Mouse (Mus musculus) CD4-positive helper T cell, adult 2 months (primary cell): ENCODE results near the gene Large1.
"Not testable (repeated sequence)": the region's sequence is repeated elsewhere in the genome, so short reads cannot be mapped to it uniquely, and the experiment has no call there.

Experiments used
- DNase-seq: peaks from one replicate; pipeline ENCODE4 v3.0.0-alpha.2; 2012; ENCODE audit warnings: low read depth, missing footprints, low spot score

Large1 gene

DNA sequence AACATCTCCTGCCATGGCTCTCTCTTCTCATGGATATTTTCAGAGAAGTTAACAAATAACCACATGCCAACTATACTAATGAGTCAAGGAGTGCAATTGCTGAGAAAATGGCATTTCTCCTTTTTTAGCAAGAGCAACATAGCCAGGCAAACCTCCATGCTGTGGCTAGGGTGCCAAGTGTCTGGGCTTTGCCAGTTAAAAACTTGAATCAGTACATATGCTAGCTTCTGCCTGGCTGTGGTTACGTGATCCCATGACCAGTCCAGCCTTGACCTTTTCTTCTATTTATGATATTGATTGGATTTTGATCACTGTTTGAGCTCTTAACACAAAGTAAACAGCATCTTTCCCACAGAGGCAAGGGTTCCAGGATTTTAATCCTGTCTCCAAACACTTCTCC, 335.7 kb downstream of the Large1 start:
- DNase-seq, result no peak

DNA sequence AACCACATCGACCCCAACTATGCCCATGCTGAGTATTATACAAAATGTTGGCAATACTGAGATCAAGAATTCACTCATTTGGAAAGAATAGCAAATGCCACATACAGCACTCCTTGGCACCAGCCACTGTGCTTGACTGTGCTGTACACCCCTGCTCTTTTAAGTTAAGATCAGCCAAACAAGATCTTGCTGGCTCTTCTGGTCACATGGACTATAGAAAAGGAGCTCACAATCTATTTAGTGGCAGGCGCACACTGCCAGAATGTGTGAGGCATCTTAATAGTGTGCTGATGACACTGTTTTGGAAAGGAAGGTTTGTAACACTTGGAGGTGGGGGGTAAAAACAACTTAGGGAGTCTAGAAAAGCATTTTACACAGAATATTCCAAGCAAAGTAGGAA, 337.0 kb downstream of the Large1 start:
- DNase-seq, result no peak

GRCm38 (mm10) chr8:73007489-73007888, 345.9 kb downstream of the Large1 start:
- DNase-seq, result no peak

GRCm38 (mm10) chr8:73003858-73004257, 349.5 kb downstream of the Large1 start:
- DNase-seq, result no peak

- DNase-seq, result no peak
These were observed 359.5 kb downstream of the Large1 start for GRCm38 (mm10) chr8:72993831-72994230.

GRCm38 (mm10) chr8:72990425-72990824, 362.9 kb downstream of the Large1 start:
- DNase-seq, result no peak

DNA sequence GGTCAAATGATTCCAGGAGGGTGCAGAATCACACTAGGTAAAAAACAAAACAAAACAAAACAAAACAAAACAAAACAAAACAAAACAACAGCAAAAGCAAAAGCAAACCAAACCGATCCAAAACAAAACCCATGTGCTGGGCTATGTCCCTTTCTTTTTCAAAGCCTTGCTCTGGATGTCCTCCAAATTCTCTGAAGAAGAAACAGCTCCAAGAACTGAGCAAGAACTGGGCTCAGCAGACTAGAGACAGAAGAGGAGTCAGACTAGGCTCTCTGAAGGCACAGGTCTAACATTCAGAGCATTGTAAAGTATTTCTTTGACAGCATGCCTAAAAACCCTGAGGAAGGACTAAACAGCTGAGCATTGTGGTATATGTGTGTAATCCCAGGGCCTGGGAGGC, 370.5 kb downstream of the Large1 start:
- DNase-seq, result no peak

GRCm38 (mm10) chr8:72955074-72955473, 398.3 kb downstream of the Large1 start:
- DNase-seq, result no peak

GRCm38 (mm10) chr8:72941393-72941792, 411.9 kb downstream of the Large1 start:
- DNase-seq, result not testable (repeated sequence)

DNA sequence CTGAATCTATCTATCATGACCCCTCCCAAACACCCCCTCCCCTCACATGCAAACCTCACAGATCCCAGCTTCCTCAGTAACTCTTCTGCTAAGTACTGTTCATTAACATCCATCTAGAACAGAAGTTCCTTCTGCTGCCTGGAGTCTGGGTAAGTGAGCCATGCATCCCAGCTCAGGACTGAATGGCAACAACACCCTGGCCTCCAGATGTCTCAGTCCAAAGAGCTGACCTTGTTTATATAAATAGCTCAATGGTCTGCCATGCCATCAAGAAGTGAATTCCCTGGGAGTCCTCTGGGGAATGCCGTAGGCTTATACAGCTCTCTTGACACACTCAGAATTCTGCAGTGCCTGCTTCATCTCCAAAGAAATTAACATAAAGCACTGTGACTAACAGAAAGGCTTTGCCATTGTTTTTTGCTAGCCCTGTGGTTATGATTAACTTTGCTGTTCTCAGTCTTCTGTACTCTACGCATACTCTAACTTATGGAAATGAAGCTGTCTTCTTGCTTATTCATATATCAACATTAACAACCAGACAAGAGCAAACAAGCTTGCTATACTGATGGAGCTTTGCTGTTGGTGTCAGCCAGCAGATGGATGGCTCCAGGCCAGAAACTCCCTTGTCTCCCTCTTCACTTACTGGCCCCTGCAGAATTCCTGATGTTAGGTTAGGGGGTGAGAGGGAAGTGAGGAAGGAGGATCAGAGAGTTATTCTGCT, 434.0 kb downstream of the Large1 start:
- no peak for DNase-seq

GRCm38 (mm10) chr8:72905491-72905890, 447.8 kb downstream of the Large1 start:
- DNase-seq, result no peak

DNA sequence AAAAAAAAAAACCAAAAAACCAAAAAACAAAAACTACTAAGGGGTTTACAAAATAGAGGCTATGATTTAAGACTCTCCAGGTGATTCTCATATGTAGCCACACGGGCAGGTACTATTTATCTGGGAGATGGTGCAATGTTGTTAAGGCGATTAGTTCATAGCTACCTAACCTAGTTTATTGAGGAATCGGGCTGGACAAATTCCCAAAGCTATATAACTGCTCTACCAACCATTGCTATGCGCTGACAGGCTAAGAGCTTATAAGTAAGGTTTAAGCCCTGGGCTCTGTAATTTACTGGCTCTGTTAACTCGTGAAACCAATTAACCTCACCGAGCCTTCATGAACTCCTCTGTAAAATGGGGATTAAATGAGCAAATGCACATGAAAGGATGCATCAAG, 451.7 kb downstream of the Large1 start:
- DNase-seq, result no peak

DNA sequence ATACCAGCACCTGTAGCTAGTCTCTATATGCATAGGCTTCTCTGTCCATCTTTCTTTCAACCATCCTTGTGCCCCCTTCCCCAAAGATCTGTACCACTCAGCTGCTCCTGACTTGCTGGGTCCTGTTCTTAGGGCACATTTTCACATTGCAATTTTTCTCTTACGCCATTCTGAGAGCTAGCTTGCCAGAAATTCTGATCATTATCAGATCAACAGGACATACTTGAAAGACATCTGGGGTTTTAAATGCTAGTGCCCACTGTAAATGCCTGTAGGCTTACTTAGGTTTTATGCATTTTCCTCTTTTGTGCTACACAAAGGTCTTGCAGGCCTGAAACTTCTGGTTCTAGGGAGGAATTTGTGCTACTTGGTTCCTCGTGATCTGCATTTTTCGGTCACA, 454.0 kb downstream of the Large1 start:
- no peak for DNase-seq

- no peak for DNase-seq
These were observed 470.3 kb downstream of the Large1 start for GRCm38 (mm10) chr8:72883033-72883432.

GRCm38 (mm10) chr8:72873411-72873810, 479.9 kb downstream of the Large1 start:
- no peak for DNase-seq

- no peak for DNase-seq
These were observed 506.5 kb downstream of the Large1 start for GRCm38 (mm10) chr8:72846881-72847280.

GRCm38 (mm10) chr8:72835863-72836262, 517.5 kb downstream of the Large1 start:
- DNase-seq, result no peak

DNA sequence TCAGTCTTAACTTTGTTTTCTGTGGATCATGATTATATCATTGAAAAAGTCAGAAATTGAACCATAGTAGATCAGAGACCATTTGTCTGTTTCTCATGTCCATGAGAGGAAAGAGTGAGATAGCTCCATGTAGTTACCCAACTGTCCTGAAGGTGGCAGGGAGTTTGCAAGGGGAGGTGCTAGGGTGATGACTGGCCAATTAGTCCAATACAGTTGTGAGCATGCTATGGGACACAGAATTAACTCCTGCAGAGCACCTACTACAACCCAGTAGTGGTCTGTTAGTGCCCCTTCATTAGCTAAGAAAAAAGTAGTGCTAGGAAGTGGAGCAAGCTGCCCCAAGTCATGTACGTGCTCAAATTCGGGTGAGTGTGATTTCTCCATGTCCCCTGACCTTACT, 520.2 kb downstream of the Large1 start:
- DNase-seq, result no peak

DNA sequence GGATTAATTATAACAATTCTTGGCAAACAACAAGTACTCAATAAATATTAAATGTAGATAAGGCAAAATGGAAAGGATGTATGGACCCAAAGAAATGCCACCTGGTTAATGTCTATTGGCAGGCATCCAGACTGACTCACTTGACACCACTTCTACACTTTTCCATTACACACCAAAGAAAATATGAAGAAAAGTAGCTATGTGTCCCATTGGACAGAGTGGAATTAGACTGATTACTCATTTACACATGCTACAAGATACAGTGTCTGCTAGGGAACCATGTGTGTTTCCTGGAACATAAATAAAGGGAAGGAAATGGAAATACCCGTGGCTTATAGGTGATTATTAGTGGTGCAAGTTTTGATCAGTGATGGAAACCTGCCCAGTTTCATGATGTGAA, 521.0 kb downstream of the Large1 start:
- DNase-seq, result no peak

- DNase-seq, result no peak
These were observed 535.5 kb downstream of the Large1 start for GRCm38 (mm10) chr8:72817655-72818349.

DNA sequence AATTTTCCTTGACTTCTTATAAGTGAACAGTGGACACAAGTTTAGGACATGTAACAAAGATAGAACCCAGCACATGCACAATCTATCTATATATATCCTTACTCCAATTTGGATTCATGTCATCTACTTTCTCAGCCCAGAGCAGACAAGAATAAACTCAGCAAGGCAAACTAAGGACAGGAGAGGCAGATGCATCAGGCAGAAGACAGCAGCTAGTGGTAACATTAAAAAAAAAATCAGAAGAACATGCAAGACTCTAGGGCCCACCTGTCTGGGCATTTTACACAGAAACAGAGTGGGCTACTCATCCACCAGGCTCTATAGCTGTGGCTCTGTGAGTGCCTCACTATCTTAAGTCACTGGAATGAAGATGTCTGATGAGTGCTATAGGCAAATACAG, 536.7 kb downstream of the Large1 start:
- DNase-seq, result no peak

DNA sequence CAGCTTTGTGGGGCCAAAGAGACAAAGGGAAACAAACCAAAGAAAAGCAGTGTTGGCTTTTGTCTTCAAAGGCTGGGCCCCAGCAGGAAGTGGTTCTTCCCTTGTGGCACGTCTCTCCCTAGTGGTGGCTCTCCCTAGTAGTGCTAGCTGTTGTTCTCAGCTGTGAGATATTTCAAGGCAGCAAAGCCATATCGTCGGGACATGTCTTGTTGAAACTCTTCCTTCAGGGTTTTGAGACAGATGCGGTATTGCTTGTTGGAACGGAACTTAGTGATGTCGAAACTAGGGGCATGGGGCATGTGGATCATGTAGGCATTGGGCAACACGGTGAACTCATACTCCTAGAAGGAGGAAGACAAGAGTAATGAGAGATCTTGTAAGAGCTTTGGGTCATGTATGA, 537.7 kb downstream of the Large1 start:
- DNase-seq, result no peak

DNA sequence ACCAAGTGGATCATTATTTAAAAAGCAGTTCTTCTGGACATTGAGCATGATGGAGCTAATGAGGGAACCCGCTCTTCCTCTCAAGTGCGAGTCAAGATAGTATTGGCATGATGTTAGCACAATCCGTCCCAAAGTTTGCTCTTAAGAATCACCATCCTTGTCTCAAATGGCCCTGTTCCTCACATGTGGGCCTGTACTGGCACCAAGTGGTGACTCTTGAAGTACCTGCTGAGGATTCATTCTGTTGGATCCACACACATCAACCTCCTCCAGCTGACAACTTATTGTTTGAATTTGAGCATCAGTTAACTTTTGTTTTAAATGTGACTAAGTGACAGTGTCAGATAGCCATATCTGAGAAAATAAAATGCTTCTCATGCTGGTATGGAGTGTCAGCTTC, 540.6 kb downstream of the Large1 start:
- DNase-seq, result no peak
